Mouse (Mus musculus) C2C12 (cell line): ENCODE measurements at regions not wholly inside any gene's neighbourhood (a gene's known extent, or its start where the extent isn't known, plus 50 kb on each side); places are given as distances from the start of the nearest gene placed in this dataset.

Source experiments
- H3K27me3 ChIP-seq: one replicate; pipeline ENCODE4 v1.6.1; 2011; ENCODE audit not compliant: control insufficient read depth, insufficient read depth, insufficient read length
- H3K36me3 ChIP-seq: one replicate; pipeline ENCODE4 v1.6.1; 2011; ENCODE audit not compliant: control insufficient read depth, insufficient read depth
- H3K4me3 ChIP-seq: one replicate; pipeline ENCODE4 v1.5.1; 2011; ENCODE audit warnings: mild to moderate bottlenecking, control low read depth; ENCODE audit not compliant: poor library complexity, insufficient read depth, severe bottlenecking
- H3K79me2 ChIP-seq: one replicate; pipeline ENCODE4 v1.6.1; 2011; ENCODE audit not compliant: control insufficient read depth, insufficient read depth
- H3K79me3 ChIP-seq: one replicate; pipeline ENCODE4 v1.6.1; 2011; ENCODE audit warnings: low read depth, control low read depth
- H3ac ChIP-seq: one replicate; pipeline ENCODE3; 2011; ENCODE audit warnings: low read depth; ENCODE audit not compliant: control insufficient read depth, insufficient read length
- CEBPB ChIP-seq: IDR thresholded peaks from one replicate; pipeline ENCODE4 v1.6.1; 2011; ENCODE audit warnings: low read depth, mild to moderate bottlenecking, control low read depth, moderate library complexity
- CTCF ChIP-seq: IDR thresholded peaks from one replicate; pipeline ENCODE4 v1.5.1; 2011; ENCODE audit not compliant: control insufficient read depth, insufficient read depth, insufficient read length
- FOSL1 ChIP-seq: IDR thresholded peaks from one replicate; pipeline ENCODE4 v1.8.0; 2011; ENCODE audit warnings: mild to moderate bottlenecking, low read length; ENCODE audit not compliant: poor library complexity, insufficient read depth, severe bottlenecking
- MAX ChIP-seq: IDR thresholded peaks from one replicate; pipeline ENCODE4 v1.6.1; 2011; ENCODE audit warnings: mild to moderate bottlenecking, control low read depth
- MYOD1 ChIP-seq: IDR thresholded peaks from one replicate; pipeline ENCODE4 v1.6.1; 2011; ENCODE audit warnings: low read depth; ENCODE audit not compliant: control insufficient read depth, insufficient read length
- MYOG ChIP-seq: IDR thresholded peaks from one replicate; pipeline ENCODE4 v1.6.1; 2011; ENCODE audit not compliant: control insufficient read depth, insufficient read length; ENCODE audit errors: extremely low read depth
- USF1 ChIP-seq: IDR thresholded peaks from one replicate; pipeline ENCODE4 v1.6.1; 2011; ENCODE audit warnings: low read depth, mild to moderate bottlenecking, control low read depth, moderate library complexity

GRCm38 (mm10) chr15:62163203-62163602 is 1240.4 kb upstream of the A1bg start:
- Histone ChIP-seq H3K36me3 (peaks cover 90% of the 10 kb centered on the region), H3K79me2 (peaks cover 100% of the 10 kb centered on the region), H3ac (no peak overlapping the region), H3K27me3 (no peaks in the 10 kb centered on the region), H3K79me3 (peaks cover 87% of the 10 kb centered on the region), H3K4me3 (no peak overlapping the region)
- TF ChIP-seq FOSL1 (no peak), MAX (no peak), MYOG (no peak), USF1 (no peak), MYOD1 (no peak), CTCF (no peak), CEBPB (no peak)

GRCm38 (mm10) chr15:62162648-62163194 is 1239.9 kb upstream of the A1bg start:
- Histone ChIP-seq H3K4me3 (no peak overlapping the region), H3K79me2 (peaks cover 100% of the 10 kb centered on the region), H3K36me3 (peaks cover 90% of the 10 kb centered on the region), H3ac (no peak overlapping the region), H3K79me3 (peaks cover 88% of the 10 kb centered on the region), H3K27me3 (no peaks in the 10 kb centered on the region)
- no peak for TF ChIP-seq USF1
- no peak for TF ChIP-seq MAX
- no peak for TF ChIP-seq CTCF
- no peak for TF ChIP-seq CEBPB
- TF ChIP-seq MYOG = no peak
- TF ChIP-seq MYOD1 = no peak
- no peak for TF ChIP-seq FOSL1

- H3K79me3 ChIP-seq = peaks cover 88% of the 10 kb centered on the region
Measured at GRCm38 (mm10) chr15:62161975-62162647, 1239.3 kb upstream of the A1bg start.

GRCm38 (mm10) chr15:62161061-62161460 is 1238.2 kb upstream of the A1bg start:
- Histone ChIP-seq H3K79me2 (peaks cover 100% of the 10 kb centered on the region), H3K4me3 (no peak overlapping the region), H3K27me3 (no peaks in the 10 kb centered on the region), H3K79me3 (peaks cover 87% of the 10 kb centered on the region), H3ac (no peak overlapping the region), H3K36me3 (peaks cover 88% of the 10 kb centered on the region)
- no peak for TF ChIP-seq CEBPB
- TF ChIP-seq CTCF = no peak
- TF ChIP-seq MYOG = no peak
- TF ChIP-seq USF1 = no peak
- no peak for TF ChIP-seq MYOD1

More at GRCm38 (mm10) chr15:62161975-62162647, 1239.3 kb upstream of the A1bg start:
- Histone ChIP-seq H3K4me3 (no peak overlapping the region), H3K79me2 (peaks cover 100% of the 10 kb centered on the region), H3ac (no peak overlapping the region), H3K36me3 (peaks cover 90% of the 10 kb centered on the region), H3K27me3 (no peaks in the 10 kb centered on the region)
- TF ChIP-seq CEBPB (no peak), CTCF (no peak), MYOD1 (no peak), FOSL1 (no peak), USF1 (no peak), MAX (no peak), MYOG (no peak)

GRCm38 (mm10) chr15:62158875-62159675 is 1236.3 kb upstream of the A1bg start:
- peaks cover 88% of the 10 kb centered on the region for H3K36me3 ChIP-seq
- H3ac ChIP-seq = no peak overlapping the region
- no peak for TF ChIP-seq CTCF
- no peak for TF ChIP-seq CEBPB
- no peak for TF ChIP-seq MYOG
- no peak for TF ChIP-seq MAX
- TF ChIP-seq MYOD1 = no peak
- TF ChIP-seq FOSL1 = no peak
- TF ChIP-seq USF1 = no peak
- H3K79me3 ChIP-seq = peaks cover 86% of the 10 kb centered on the region
- H3K4me3 ChIP-seq = no peak overlapping the region
- peaks cover 100% of the 10 kb centered on the region for H3K79me2 ChIP-seq
- no peaks in the 10 kb centered on the region for H3K27me3 ChIP-seq
